Mouse (Mus musculus) gastrocnemius, postnatal 25 days (tissue): Measurements from ENCODE around the gene Hist1h2bc. TPM values are rescaled to one million over a fixed set of nuclear protein-coding genes. Genes with fewer than 3 reads are reported as not detected.
"Not testable (repeated sequence)": the region's sequence is repeated elsewhere in the genome, so short reads cannot be mapped to it uniquely, and the experiment has no call there.

Experiments used
- DNase-seq: peaks from one replicate; pipeline ENCODE4 v3.0.0; 2022
- total RNA-seq, 2 experiments: library from RNA; stranded (reverse); gene quantifications; 1 replicate in 1 of 2; 2 replicates in 1 of 2; pipeline ENCODE4 v1.2.3; 2021

The Hist1h2bc gene
- total RNA-seq, 2 experiments from 2014 or later: 67.0 to 81.6 TPM

GRCm38 (mm10) chr13:23699767-23700166, 15.8 kb downstream of the Hist1h2bc start:
- DNase-seq: no peak

GRCm38 (mm10) chr13:23700786-23701520, 17.0 kb downstream of the Hist1h2bc start:
- DNase-seq: peak; percentile 46

GRCm38 (mm10) chr13:23702220-23702619, 18.2 kb downstream of the Hist1h2bc start:
- no peak for DNase-seq

GRCm38 (mm10) chr13:23702801-23703200, 18.8 kb downstream of the Hist1h2bc start:
- not testable (repeated sequence) for DNase-seq

- no peak for DNase-seq
Measured at GRCm38 (mm10) chr13:23705751-23706356, 21.9 kb downstream of the Hist1h2bc start.

- DNase-seq: no peak
Measured at GRCm38 (mm10) chr13:23706771-23707170, 22.8 kb downstream of the Hist1h2bc start.

GRCm38 (mm10) chr13:23708041-23708440, 24.0 kb downstream of the Hist1h2bc start:
- no peak for DNase-seq

GRCm38 (mm10) chr13:23708654-23709053, 24.7 kb downstream of the Hist1h2bc start:
- no peak for DNase-seq

GRCm38 (mm10) chr13:23709714-23710373, 25.8 kb downstream of the Hist1h2bc start:
- DNase-seq: no peak

- peak; percentile 51 for DNase-seq
Measured at GRCm38 (mm10) chr13:23710374-23711089, 26.5 kb downstream of the Hist1h2bc start, which contains the start of gene Hfe. Gene Hfe, minus strand, starts transcription at chr13:23710854.

GRCm38 (mm10) chr13:23716261-23717042, 32.5 kb downstream of the Hist1h2bc start:
- no peak for DNase-seq

- no peak for DNase-seq
Measured at GRCm38 (mm10) chr13:23717176-23717575, 33.2 kb downstream of the Hist1h2bc start.

GRCm38 (mm10) chr13:23717593-23718245, 33.7 kb downstream of the Hist1h2bc start:
- not testable (repeated sequence) for DNase-seq

- no peak for DNase-seq
Measured at GRCm38 (mm10) chr13:23724239-23724638, 40.2 kb downstream of the Hist1h2bc start.

GRCm38 (mm10) chr13:23725213-23725612, 41.2 kb downstream of the Hist1h2bc start:
- DNase-seq: no peak

GRCm38 (mm10) chr13:23728472-23729191, 44.6 kb downstream of the Hist1h2bc start:
- DNase-seq: no peak

GRCm38 (mm10) chr13:23729192-23729525, 45.2 kb downstream of the Hist1h2bc start:
- DNase-seq: no peak

GRCm38 (mm10) chr13:23729706-23730105, 45.7 kb downstream of the Hist1h2bc start:
- DNase-seq: no peak

GRCm38 (mm10) chr13:23730479-23730878, 46.5 kb downstream of the Hist1h2bc start:
- DNase-seq: no peak

- DNase-seq: no peak
Measured at GRCm38 (mm10) chr13:23732156-23732804, 48.3 kb downstream of the Hist1h2bc start.
